Mouse (Mus musculus) stomach, adult 2 months (tissue): ENCODE results near the gene Zbp1. TPM values are rescaled to one million over a fixed set of nuclear protein-coding genes. Genes with fewer than 3 reads are reported as not detected.

Source experiments
- polyA plus RNA-seq: library from polyadenylated mRNA; depleted of rRNA; stranded (reverse); fragments of >200 nt; gene quantifications from 2 replicates; pipeline ENCODE4 v1.2.3, GENCODE M21; 2012; rRNA removed

Zbp1 gene
- polyA plus RNA-seq, result 0.95 and 1.3 TPM in 2 replicates

DNA sequence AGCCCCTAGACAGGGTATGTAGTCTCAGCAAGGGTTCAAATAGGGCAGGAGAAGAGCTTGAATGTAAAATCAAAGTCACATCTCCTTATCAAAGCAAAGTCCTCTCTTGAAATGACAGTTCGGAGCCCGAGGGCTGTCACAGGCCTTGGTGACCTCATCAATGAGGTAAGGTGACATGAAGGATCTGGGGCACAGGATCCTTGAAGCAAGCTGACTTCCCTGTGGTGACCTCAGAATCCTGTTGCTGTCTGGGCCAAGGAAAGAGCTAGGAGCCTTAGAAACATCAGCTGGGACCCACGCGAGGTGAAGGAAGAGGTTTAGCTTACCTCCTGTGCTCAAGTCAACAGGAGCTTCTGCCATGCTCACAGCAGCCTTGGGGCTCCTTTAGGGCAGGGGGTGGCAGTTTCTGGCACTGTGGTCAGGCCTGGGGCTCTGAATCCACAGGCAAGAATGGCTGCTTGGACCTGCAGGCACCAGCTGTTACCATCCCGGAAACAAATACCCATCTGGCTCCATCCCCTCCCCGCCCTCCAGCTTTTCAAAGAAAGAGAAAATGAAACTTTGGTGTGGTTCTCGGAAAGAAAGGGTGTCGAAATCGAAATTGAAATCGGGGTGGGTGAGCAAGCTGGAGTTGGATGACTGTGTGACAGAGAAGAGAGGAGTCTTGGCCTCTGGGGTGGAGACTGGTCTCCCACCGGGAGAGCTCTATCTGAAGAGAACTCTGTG lies at the start of gene Zbp1:
TSS of gene Zbp1 (minus strand) at position 508 of the 726 bp plus-strand sequence.

Other genes with a start within 250 kb of the Zbp1 start
- gene Spo11, start 241.2 kb downstream of the Zbp1 start, polyA plus RNA-seq, result not detected in 2 replicates
- 22.8 and 32.6 TPM in 2 replicates for gene Rae1, start 218.8 kb downstream of the Zbp1 start, polyA plus RNA-seq
- gene Rbm38, start 198.4 kb downstream of the Zbp1 start, polyA plus RNA-seq, result 119 and 157 TPM in 2 replicates
- not detected in 2 replicates for gene Ctcfl, start 99.4 kb downstream of the Zbp1 start, polyA plus RNA-seq
- gene Pck1, start 65.9 kb downstream of the Zbp1 start, polyA plus RNA-seq, result 0.96 and 1.9 TPM in 2 replicates
- 37.3 and 64.9 TPM in 2 replicates for gene Pmepa1, start 57.6 kb upstream of the Zbp1 start, polyA plus RNA-seq